Mouse (Mus musculus): ENCODE data around the gene Adgrf1.
"Not testable (repeated sequence)": the region's sequence is repeated elsewhere in the genome, so short reads cannot be mapped to it uniquely, and the experiment has no call there.

Adgrf1 gene

DNA sequence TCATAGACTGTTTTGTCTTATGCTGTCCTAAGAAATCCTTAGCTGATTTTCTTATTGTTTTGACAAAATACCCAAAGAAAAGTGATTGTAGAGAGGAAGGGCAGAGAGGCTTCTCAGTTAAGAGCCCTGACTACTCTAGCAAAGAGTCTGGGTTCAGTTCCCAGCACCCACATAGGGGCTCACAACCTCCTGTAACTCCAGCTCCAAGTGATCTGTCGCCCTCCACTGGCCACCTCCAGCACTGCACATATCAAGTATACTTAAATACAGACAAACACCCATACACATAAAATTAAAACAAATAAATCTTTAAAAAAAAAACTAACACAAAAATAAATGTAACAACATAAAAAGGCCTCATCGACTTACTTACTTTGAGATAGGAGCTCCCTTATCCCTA lies 3.5 kb upstream of the Adgrf1 start:
- CTCF ChIA-PET: no interaction called here

DNA sequence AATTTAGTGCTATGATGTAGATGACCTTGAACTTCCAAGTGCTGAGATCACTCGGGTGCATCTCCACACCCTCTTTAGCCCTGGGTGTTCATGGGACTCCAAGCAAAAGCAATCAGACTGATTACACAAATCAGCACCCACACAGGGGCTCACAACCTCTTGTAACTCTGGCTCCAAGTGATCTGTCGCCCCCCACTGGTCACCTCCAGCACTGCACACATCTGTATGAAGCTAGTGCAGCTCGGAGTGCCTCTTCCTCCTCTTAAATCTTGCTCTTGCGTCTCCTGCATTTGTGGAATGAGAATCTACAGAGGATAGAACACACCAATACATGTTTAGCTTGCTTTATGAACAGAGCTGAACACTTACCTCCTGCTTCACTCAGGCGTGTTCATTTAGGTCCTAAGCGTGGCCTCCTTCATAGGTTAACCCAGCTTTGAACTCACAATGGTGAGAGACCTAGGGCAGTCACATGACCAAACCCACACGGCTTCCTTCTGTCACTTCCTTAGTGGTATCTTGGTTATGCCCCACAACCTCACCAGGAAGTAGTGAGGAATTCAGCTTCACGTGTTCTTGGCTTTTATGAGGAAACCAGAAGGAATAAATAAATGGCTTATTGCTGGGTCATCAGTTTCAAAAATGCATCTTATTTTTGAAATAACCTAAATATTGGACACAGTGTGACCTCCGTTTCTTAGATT lies 2.9 kb upstream of the Adgrf1 start:
- CTCF ChIA-PET: interaction anchor here (0.9 kb wide), 1 partner anchor 190 kb away, joined by 3 read pairs; no protein-coding TSS in a partner anchor

DNA sequence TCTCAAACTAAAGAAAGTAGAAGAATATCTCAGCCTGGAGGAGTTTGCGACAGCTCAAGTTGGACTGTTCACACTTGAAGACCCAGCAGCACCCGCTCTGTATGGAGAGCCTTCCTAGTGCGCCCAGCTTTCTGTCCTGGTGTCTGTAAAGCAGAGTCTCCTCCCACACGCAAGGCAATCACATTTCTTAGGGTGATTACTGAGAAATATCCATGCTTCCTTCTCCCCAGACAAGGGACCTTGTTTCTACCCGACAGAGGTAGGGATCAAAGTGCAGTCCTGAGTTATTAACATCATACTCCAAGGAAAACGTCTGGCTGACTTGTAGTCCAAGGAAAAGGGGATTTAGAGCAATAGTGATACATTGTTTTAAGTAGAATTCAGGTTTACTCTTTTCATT lies 6.1 kb downstream of the Adgrf1 start:
- CTCF ChIA-PET: no interaction called here

DNA sequence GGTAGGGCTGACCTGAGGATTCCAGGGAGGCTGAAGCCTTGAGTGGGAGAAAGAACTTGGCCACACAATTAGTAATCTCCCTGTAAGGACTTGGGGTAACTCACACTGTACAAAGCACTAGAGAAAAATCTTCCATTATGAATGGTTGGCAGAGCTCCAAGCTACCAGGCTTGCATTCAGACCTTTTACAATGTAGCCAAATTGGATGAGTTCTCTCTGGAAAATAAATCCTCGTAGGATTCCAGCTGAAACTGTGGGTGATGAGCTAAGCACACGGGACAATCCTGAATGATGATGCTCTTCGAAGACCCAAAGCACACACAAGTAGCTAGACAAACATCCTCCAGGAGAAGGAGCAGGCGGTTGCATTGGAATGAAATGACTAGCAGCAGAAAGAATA lies 7.1 kb downstream of the Adgrf1 start:
- CTCF ChIA-PET: no interaction called here

DNA sequence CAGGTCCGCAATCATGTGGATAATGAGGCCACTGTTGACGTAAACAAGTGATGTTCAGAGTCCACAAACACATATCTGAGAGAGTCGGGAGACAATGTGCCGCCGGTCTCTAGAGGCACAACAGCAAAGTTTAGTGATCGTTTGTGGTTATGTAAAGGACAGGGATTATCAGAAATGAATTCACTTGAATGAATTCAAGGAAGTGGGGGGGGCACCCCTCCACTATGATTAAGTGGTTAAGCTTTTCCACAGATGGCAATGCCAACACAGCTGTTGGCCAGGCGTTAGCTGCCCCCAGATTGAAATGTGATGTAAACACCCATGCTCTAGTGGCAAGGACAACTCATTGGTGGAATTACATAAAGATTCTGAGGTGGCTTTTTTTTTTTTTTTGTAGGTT lies 9.5 kb downstream of the Adgrf1 start:
- CTCF ChIA-PET: no interaction called here

DNA sequence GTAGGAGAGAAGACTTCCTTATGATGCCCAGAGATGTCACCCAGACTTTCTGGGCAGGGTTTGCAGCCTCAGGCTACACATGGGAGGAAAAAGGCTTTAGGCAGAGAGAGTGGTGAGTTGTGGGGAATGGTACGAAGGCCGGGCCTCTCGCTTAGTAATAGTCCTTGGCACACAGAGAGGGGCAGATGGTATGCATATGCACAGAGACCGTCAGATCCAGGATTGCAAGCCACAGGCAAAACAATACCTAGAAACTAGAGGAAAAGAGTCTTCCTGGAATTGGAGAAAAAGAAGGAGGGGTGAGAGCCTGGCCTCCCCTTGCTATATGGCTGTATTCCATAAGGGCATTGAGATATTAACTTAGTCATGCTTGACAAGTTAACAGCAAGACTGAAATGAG lies 12.2 kb downstream of the Adgrf1 start:
- CTCF ChIA-PET: no interaction called here

DNA sequence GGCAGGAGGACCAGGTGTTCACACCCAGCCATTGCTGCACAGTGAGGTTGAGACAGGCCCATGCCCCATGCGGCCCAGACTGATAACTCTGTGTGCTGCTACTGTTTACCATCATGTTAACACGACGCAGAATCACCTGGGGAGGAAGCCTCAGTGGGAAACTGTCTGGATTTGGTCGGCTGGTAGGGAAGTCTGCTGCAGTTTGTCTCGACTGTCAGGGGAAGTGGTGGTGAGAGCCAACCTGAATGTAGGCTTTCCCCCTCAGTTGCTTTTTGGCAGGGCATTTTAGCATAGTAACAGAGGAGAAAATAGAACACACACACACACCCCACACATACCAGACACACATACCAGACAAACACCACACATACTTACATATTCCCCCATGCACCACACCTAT lies 12.7 kb downstream of the Adgrf1 start:
- CTCF ChIA-PET: no interaction called here

DNA sequence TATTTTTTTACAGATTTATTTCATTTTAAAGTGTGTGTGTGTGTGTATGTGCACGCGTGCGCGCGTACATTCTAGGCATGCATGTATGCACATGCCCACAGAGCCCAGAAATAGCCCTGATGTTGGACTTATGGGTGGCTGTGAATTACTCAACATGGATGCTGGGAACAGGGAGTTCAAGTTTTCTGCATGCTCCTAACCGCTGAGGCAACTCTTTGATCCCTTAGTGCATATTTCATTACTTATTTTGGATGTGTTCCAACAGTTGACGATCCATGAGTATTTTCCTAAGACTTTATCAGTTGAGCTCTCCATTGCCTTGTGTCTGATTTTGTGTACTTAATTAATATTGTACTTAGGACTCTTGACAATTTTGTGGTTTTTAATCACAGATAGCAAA lies 29.4 kb downstream of the Adgrf1 start:
- CTCF ChIA-PET: no interaction called here

DNA sequence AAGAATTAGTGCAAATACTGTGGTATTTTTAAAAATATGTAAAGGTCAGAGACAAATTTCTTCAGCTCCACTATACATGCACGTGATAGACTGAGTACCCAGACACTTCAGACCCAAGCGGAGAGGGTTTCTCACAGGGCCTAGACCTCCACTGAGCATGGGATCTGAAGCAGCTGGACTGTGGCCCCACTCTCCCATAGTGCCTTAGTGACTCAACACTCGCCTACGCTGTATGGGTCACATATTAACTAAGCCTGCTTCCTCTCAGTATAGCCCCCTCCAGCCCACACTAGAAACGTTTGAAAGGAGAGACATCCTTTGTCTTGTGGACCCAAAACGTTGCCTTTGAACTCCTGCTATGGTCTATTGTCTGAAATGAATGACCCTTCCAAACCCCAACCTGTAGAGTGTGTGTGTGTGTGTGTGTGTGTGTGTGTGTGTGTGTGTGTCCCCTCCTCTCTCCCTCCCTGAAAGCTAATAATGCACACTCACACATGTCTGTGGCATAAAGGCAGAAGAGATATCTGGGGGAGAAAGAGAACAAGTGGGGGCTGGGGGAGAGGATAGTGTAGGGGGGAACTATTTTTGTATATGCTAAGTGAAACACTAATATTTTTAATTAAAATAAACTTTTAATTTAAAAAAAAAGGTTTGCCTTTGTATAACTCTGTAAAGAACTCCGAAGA lies 56.0 kb downstream of the Adgrf1 start:
- CTCF ChIA-PET: interaction anchor here (0.6 to 1.6 kb wide), 2 partner anchors 134 to 135 kb away, joined by 4 read pairs; no protein-coding TSS in a partner anchor

DNA sequence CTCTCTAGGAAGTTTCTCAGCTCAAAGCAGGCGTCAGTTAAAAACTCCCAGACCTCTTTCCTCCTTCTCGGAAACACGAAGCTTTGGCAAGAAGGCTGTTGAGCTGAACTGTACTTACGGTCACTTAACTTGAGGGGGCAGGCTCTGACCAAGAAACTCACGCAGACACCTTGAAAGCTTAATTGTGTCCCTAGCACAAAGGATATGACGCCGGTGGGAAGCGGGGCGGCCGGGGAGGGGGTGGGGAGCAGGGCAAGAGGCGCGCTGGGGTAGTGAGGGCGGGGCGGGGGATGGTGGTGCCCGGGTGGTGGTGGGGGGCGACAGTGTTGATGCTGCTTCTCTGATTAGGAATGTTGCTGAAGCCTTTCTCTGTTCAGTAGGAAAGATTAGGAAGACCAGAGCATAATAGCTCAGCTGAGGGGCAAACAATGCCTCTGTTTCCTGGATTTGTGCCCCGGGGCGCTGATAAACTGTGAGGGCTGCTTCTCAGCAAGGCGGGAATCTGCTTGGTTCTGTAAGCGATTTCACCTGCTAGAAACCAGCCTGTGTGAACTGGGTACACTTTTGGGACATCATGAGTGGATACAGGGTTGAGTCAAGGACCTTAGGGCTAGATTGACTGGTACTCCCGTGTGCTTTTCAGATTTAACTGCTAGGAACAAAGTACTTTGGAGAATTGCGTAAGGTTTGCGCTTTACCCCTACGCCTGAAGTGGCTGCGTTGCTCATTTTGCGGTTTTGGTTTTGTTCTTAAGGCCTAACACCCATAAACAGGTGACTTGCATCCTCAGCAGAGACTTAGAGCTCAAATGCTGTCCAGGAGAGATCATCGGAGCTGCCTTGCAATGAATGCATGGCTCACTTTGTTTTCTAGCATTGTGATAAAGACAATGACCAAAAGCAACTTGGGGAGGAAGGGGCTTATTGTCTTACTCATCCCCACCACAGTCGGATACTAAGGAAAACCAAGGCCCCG lies 56.9 kb downstream of the Adgrf1 start:
- CTCF ChIA-PET: interaction anchor here (0.6 to 1.6 kb wide), 3 partner anchors 115 to 134 kb away, joined by 3 to 4 read pairs (median 4); no protein-coding TSS in a partner anchor

DNA sequence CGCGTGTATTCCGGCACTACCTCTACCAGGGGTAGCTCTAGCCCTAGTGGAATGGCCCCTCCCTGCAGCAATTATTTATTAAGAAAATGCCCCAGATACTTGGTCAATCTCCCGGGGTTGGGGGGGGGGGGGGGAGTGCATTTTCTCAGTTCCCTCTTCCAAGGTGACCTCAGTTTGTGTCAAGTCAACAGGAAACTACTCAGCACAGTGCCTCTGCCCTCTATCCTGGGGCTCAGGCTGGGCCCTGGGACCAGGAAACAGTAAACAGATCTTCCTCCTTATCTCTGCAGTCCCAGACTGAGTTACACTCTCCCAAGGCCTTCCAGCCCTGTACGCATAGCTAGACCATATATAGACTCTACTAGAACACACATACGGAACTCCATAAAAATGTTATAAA lies 57.7 kb downstream of the Adgrf1 start:
- CTCF ChIA-PET: interaction anchor here (0.6 kb wide), 1 partner anchor 114 kb away, joined by 3 read pairs; no protein-coding TSS in a partner anchor

DNA sequence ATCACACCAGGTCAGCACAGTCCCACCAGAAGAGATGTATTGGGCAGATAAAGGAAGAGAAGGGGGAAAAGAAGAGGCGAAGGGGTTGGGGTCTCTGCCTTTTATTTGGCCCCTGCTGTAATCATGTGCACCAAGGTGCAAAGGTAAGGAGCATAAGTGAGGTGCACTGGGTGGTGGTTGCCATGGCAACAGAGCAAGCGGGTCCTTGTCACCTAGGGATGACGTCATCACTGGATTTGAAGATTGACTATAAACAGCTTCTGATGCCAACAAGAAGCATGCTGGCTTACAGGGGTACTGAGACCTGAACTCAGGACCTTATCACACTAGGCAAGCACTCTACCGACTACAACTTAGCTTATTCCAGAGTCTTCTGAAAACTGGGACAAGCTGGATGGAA lies 59.1 kb downstream of the Adgrf1 start:
- CTCF ChIA-PET: no interaction called here

DNA sequence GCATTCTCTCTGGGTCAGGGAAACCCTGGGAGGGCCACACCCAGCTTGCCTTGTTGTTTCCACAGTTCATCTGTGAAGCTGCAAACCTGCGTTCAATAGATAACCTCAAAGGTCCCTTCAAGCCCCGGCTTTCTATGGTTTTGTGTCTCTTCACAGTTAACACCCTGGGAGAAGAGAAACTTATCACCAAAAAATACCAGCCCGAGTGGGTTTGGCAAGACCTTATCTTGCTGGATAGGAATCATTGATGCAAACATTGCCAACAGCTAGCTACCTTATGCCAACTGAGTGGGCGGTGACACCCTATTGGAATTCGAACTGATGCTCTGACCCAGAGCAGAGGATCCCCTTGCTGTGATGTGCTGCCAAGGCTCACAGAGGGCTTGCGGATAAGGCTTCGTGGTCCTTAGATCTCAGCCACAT lies 59.6 kb downstream of the Adgrf1 start:
- CTCF ChIA-PET: no interaction called here

DNA sequence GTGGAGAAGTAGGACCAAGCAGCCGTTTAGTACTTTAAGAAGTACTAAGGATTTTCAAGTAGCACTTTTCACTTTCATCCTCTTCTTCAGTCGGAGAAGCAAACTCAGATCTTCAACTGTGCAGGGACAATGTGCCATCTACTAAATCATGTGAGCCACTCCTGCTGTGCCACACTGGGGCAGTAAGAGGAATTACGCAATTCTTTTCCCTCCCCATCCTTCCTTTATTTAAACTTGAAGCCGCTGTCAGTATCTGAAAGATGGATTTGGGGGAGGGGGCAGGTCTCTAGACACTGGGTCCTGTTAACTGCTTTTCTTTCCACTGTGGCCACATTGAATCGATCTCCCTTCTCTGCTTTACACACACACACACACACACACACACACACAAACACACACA lies 62.6 kb downstream of the Adgrf1 start:
- CTCF ChIA-PET: no interaction called here

DNA sequence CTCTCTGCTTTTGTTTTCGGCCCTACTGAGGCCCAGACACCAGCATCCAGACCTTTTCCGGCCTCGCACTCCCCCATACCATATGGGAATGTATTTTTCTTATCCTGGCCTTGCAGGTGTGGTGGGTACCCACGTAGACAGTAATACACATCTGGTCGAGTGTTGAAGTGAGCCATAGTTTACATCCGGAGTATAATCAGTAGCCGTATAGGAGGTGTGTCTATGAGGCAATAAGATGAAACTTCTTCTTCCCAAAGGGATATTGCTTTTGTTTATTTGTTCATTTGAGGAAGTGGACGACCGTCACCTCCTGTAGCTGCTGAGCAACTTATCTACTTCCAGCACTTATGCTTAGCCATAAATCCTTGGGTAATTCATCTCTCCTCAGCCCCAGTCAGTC lies 63.9 kb downstream of the Adgrf1 start:
- CTCF ChIA-PET: no interaction called here

DNA sequence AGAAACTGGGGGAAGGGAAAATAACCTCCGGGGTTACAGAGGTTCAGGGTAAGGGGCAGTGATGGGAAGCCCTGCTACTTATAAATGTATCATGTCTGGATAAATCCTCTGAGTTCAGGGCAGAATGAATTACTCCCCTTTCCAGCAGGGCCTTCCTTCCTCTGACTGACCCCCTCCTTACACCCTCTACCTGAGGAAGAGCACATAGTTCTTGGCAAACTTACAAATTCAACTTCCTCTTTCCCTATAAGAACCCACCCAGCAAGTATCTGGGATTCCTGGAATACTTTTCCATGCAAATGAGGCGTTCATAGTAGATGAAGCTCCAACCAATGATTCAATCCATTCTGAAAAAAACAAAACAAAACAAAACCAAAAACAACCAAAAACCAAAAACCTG lies 67.5 kb downstream of the Adgrf1 start:
- CTCF ChIA-PET: no interaction called here

DNA sequence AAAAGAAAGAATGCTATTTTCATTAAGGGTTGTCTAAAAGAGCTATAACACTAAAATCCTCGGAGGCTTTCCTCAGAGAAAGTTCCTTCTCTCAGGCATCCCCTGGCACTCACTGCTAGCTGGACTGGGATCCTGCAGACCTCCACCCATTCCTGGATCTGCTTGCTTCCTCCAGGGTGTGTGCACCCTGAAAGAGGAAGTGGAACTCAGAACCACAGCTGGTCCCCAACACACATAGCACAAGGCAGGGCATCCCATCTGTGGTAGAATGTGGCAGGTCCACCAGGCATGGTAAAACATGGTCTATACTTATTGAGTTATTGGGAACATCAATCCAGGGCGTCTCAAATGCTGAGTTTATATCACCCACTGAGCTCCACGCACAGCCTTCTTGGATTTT lies 68.2 kb downstream of the Adgrf1 start:
- CTCF ChIA-PET: interaction anchor here (0.5 kb wide), 1 partner anchor 99 kb away, joined by 4 read pairs; no protein-coding TSS in a partner anchor

DNA sequence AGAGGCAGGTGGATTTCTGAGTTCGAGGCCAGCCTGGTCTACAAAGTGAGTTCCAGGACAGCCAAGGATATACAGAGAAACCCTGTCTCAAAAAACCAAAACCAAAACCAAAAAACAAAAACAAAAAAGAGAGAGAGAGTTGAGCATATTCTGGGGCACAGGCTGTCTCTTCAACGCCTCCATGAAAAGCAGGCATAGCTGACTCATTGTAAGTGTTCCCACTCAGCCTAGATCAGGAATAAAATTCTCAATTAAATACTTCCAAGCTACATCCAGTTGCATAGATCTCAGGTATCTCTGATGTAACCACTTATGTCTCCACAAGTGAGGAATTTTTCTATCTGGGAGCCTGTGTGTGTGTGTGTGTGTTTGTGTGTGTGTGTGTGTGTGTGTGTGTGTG lies 76.4 kb downstream of the Adgrf1 start:
- CTCF ChIA-PET: not testable (repeated sequence)

DNA sequence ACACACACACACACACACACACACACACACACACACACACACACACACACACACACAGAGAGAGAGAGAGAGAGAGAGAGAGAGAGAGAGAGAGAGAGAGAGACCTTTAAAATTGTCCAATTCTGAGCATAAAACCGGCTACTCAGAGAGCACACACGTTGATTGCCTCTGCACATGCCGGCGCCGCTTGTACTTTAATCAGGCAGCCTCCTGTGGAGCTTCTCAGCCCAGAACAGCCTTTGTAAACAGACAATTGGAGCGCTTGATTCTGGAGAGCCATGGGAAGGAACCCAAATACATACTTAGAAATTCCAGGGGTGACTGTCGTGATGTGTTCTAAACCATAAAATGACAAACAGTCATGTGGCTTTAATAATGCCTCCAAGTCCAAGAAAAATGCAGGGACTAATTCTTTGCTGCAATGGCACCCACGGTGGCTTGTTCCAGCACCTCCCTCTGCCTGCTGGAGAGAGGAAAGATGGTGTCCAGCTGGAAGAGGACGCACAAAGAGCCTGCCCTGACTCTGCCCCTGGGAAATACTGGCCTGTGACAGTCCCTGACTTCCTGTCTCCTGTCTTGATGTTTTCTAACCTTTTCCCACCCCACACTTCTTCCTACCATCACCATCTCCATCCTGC lies 87.9 kb downstream of the Adgrf1 start:
- CTCF ChIA-PET: no interaction called here

DNA sequence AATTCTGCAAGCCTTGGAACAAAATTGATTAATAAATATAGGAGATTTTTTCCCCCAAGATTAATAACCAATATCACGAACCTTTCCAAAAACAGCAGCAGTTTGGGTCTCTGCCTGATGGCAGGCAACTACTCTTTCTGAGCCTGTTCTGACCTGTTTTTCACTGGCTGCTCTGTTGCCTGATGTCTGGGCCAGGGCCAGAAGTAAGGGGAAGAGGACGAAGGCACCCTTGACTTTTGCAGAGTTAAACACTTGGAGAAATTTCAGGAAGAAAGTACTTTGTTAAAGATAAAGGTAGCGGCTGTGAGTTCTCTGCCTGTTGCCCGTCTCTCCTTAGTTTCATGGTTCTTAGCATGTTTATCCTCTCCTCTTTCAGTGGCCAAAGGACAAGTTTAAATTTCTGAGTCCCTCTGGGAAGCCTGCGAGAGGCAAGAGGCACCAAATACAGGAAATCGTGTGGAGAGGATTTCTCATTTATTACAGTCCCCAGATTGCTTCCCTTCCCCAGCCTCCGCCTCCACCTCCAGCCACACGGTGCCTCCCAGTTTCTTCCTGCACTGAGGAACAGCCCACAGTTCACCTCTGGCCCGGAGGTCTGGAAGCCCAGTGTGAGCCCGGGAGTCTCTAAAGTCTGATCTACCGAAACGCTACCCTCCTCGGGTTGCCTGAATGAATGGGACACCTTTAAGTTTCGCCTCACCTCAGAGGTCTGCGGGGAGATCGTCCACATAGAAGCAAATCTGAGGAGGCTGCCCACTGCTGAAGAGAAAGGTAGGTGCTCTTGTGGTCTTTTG lies 89.9 kb downstream of the Adgrf1 start, which contains the start of gene Adgrf5:
Adgrf5 (plus strand) TSS at position 626 of the 794 bp plus-strand sequence.
- CTCF ChIA-PET: no interaction called here

DNA sequence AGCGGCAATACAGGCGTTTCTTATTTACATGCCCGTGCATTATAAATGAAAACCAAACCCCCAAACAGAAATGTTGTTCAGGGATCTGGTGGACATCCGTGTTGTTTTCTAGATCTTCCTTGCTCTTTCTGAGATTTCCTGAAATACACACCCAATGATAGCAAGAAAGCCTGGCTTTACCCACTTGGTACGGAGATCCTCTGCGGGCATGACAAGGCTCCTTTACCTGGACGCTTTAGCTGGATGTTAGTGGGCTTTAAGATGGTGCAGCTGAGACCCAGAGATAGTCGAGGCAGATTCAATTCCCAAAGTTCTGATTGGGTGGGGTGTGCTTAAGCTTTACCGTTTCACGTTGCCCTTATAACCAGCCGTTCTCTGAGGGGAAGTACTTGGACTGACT lies 90.9 kb downstream of the Adgrf1 start:
- CTCF ChIA-PET: no interaction called here

All from spleen, embryonic (tissue).